Mouse (Mus musculus): ENCODE results near the gene Tgtp2.
"Not testable (repeated sequence)": the region's sequence is repeated elsewhere in the genome, so short reads cannot be mapped to it uniquely, and the experiment has no call there.

DNA sequence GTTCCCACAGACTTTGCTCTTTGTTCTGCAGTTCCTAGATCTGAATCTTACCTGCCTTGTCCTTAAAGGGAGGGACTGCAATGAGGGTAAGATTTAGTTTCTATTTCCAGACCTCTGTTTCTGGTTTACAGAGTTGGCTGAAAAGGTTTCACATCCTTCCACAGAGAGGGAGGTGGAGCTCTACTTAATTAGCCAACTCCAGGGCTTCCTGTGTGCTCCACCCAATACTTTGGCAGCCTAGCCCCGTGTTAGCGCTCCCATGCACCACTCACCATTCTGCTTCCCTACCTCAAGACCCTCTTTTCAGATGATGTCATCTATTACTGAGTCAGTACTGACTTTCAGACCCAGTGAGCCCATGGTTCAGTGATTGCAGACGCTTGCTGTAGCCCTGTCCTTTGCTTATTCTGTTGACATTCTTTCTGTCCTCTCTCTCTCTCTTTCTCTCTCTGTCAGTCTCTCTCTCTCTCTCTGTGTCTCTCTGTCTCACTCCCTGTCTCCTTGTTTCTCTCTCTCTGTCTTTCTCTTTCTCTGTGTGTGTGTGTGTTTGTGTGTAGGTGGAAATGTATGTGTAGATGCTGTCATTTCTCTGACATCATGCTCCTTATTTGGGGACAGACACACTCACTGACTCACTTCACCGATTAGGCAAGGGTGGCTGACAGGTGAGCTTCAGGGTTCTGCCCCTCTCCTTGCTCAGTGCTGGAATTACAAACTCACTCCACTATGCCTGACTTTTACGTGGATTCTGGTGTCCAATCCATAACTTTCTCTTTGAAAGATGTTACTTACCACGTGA, 12.7 kb downstream of the Tgtp2 start, which contains the start of gene 9930111J21Rik2:
- not testable (repeated sequence) for TF ChIP-seq CTCF (IDR thresholded peaks at IDR 0.05; ENCODE audit: control insufficient read depth, insufficient read depth, insufficient read length); MAX (IDR thresholded peaks at IDR 0.05)
